Mouse (Mus musculus) adrenal gland, postnatal 14 days (tissue): ENCODE data around the gene Hspbp1. TPM values are rescaled to one million over a fixed set of nuclear protein-coding genes. Genes with fewer than 3 reads are reported as not detected.

Experiments
- DNase-seq: peaks from one replicate; pipeline ENCODE4 v3.0.0; 2021; ENCODE audit warnings: mixed read lengths
- total RNA-seq: library from RNA; stranded (reverse); gene quantifications from 2 replicates; pipeline ENCODE4 v1.2.3, GENCODE M21; 2021

Hspbp1 gene
- total RNA-seq, 1 experiment from 2014 or later, result 34.0 TPM

DNA sequence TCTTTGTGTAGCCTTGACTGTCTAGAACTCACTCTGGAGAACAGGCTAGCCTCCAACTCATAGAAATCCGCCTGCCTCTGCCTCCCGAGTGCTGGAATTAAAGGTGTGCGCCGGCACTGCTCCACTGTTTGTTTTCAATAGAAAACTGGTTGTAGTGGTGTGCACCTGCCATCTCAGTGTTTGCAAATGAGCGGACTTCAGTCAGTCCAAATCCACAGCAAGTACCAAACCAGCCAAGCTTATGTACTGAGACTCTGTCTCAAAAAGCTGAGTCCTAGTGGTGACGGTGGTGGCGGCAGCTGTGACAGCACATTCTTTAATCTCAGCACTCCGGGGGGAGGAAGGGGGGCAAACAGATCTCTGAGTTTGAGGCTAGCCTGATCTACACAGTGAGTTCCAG is 16.4 kb downstream of the Hspbp1 start:
- DNase-seq, result no peak

- DNase-seq, result peak; percentile 59
Measured at GRCm38 (mm10) chr7:4666871-4667270, 18.0 kb downstream of the Hspbp1 start.

DNA sequence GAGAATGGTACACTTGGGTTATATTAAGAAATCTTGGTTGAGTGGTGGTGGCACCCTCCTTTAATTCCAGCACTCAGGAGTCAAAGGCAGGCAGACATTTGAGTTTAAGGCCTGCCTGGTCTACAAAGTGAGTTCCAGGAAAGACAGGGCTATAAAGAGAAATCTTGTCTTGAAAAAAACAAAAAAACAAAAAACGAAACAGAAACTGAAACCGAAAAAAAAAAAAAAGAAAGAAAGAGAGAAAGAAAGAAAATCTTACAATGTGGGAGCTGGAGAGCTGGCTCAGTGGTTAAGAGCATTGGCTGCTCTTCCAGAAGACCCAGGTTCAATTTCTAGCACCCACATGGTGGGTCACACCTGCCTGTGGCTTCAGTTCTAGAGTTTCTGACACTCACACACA is 21.1 kb downstream of the Hspbp1 start:
- DNase-seq, result no peak

DNA sequence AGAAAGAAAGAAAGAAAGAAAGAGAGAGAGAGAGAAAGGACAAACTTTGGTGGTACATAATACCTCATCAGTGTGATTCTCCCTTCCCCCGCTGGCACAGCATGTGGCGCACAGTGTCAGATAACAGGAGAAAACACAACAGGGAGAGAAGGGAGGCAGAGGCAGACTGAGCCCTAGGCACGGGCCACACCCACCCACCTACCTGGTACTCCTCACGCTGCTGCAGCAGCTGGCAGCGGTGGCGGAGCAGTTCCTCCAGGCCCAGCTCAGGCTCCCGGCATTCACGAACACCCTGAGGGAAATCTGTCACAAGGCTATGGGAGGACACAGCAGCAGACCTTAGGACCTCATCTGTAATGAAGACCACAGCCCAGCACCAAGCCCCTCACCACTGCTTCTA is 21.7 kb downstream of the Hspbp1 start:
- DNase-seq, result no peak

- peak; percentile 24 for DNase-seq
Measured at GRCm38 (mm10) chr7:4659911-4660443, 24.9 kb downstream of the Hspbp1 start.

DNA sequence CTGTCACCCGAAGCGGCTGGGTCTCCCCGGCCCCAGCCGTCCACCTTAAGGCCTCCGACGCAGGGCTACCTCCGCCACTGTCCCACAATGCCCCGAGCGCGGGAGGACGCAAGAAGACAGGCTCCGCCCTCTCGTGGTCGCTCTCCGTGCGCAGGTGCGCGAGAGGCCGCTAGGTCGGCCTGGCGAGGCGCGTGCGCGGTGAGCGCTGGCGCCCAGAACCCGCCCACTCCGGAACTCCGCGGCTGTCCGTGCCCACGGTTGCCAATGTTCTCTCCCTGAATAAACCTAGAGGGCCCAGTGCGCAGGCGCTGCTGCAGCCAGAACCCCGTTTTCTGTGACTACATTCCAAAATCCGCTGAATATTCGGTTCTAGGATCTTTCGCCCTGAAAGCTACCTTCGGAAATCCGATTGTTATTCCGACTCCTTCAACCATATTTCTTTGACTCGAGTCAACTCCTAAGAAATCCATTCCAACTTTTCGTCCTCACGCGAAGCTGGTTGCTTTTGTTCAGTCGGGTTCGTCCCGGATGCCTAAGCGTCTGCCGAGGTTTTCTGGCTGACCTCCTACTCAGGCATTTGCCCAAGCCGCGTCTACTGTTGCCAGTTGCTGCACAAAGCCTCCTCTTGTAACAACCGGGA is 25.8 kb downstream of the Hspbp1 start, which contains the start of gene Ppp6r1:
TSS of gene Ppp6r1 (minus strand) at position 108 of the 640 bp plus-strand sequence.
- peak; percentile 98 for DNase-seq

DNA sequence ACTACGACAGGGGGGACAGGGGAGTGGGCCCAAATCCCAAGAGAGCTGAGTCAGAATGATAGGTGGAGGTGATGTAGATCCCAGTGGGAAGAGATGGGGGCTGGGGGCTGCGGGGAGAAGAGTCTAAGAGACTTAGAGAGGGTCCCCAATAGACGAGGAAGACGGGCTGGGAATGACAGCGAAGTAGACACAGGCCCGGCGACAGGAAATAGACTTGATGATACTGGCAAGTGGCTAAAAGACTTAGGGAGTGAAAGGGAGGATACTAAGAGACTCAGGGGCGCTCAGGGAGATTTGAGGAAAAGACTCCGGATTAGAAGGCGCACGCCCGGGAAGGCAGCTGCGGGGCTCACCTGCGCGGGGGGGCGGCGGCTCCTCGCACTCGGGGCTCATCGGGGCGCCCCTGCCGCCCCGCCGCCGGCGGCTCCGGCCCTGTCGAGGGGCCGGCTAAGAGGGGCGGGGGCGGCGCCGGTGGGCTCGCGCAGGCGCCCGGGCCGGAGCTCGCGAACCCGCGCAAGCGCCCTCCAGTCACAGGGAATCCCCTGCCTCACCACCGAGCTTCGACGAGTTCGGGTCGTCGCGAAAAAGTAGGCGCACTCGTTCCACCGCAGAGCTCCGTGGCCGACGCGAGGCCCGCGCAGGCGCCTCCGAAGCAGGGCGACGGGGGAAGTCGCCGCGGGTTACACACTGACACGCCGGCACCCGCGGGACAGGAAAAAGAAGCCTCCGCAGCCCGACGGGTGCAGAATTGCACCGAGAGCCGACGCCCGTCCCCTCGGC is 26.6 kb downstream of the Hspbp1 start:
- no peak for DNase-seq

DNA sequence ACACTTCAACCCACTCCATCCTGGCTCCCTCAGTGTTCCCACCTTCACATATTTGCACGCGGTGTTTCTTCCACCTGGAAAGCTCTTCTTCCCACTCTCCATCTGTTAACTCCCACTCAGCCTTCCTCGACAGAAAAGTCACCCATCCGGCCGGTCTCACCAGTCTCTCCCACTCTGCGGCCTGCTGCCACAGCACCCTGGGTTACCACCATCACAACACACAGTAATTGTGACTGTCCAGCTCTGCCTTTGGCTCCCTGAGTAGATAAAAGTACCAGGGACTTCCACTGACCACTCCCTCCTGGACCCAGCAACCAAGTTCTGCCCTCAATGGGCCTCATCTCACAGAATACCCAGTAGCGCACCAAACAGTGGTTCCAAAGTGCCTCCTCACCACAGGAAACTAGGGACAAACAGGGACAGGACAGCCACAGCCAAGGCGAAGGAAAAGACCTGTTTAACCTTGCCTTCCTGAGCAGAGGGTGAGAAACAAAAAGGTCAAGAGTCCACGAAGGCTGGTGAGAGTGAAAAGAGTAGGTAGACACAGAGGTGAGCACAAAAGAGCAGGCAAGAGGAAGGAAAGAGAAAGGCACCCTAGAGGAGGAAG is 27.2 kb downstream of the Hspbp1 start:
- peak; percentile 32 for DNase-seq

DNA sequence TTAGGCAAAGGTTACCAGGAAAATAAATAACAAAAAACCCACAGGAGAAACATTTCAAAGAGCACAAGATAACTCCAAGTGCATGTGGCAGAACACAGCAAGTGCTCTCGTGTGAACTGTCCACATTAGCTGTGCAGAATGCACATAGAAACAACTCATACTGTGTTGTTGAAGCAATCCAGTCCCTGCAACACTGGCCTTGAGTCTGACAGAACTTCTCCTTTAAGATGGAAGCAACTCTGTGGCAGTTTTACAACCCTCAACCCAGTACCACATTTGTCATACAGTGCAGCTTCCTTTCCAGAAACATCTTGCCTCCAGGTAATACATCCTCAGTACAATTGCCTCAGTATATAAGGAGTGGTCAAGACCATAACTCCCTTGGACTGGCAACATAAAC is 28.1 kb downstream of the Hspbp1 start:
- DNase-seq, result no peak

DNA sequence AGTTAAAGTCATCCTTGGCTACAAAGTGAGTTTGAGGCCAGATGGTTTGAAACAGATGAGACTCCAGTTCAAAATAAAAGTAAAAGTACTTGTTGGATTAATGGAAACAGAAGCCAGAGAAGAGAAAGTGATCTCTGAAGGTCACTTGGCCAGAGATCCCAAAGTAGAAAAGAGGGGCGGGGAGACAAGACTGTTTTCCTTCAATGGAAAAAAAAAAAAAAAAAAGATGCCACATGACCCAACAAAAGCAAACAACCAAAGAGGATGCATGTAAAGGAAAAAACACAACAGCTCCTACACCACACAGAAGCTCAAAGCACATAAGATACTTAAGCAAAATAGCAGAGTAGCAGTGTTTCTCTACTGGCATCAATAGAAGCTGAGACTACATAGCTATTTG is 29.0 kb downstream of the Hspbp1 start:
- DNase-seq, result no peak

GRCm38 (mm10) chr7:4655393-4655792 is 29.5 kb downstream of the Hspbp1 start:
- DNase-seq, result no peak

DNA sequence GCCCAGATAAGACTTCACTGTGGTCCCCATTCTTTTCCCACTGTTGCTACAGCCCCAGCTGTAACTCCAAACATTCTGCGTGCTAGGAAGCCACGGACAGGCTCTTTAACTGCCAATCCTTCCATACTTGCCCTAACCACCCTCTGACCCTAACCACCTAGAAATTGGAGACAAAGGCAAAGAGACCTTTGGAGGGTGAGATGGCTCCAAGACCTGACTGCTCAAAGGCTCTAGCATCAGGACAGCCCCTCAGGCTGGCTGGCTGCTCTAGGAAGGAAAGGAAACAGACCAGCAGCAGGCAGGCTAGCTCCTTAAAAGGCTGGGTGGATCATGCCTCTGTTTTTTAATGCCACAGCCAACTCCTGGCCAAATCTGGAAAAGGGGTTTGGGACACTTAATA is 30.6 kb downstream of the Hspbp1 start:
- DNase-seq, result no peak

DNA sequence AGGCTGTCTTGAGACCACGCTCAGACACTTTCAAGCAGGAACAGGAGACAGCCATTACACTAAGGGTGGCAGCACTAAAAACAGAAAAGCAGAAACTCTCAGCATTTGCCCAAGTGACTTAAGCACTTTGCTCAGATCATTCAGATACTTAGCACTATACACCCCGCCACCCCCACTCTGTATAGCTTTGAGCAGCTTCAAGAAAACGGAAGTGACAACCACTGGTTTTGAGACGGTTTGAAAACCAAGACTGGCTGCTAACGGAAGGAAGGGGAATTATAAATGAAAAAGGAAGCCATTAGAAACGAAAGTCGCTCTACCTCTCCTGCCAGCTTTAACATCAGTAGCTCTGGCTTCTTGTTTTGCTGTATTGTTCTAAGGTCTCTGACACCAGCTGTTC is 31.1 kb downstream of the Hspbp1 start:
- DNase-seq, result peak; percentile 40

DNA sequence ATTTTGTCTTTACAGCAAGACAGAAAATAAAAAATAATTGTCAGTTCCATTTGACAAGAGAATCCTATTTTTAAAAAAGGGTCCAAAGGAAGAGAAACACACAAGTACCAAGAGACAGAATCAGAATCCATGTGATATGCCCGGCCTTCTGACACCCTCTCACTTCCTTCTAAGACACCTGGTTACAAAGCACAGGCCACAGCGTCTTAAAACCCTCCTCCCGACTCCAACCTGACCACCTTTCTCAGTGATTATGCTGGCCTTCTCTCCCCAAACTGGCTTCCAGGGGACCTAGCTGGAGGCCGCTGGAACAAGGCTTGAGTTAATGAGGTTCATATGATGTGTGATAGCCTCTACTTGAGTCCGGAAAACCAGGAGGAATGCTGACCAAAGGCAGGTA is 31.5 kb downstream of the Hspbp1 start:
- DNase-seq, result no peak

DNA sequence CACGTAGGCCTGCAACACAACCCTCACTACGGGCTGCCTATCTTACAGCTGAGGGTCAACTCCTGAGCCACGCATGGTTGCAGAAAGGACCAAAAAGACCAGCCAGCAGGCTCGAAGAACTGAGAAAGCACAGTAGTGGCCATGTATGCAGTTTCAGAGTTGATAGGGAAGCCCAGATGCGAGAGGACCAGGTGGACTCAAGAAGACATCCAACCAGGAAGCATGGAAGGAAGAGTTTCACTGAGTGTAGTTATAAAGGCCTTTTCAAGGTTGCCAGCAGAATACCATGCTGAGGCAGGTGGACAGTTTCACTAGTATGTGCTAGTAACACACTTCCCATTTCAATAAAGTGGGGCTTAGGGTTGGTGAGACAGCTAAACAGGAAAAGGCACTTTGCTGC is 32.1 kb downstream of the Hspbp1 start:
- peak; percentile 1 for DNase-seq

- DNase-seq, result no peak
Measured at GRCm38 (mm10) chr7:4651581-4651980, 33.3 kb downstream of the Hspbp1 start.

- DNase-seq, result peak; percentile 4
Measured at GRCm38 (mm10) chr7:4647992-4648391, 36.9 kb downstream of the Hspbp1 start.

GRCm38 (mm10) chr7:4647291-4647690 is 37.6 kb downstream of the Hspbp1 start:
- DNase-seq, result peak; percentile 65

DNA sequence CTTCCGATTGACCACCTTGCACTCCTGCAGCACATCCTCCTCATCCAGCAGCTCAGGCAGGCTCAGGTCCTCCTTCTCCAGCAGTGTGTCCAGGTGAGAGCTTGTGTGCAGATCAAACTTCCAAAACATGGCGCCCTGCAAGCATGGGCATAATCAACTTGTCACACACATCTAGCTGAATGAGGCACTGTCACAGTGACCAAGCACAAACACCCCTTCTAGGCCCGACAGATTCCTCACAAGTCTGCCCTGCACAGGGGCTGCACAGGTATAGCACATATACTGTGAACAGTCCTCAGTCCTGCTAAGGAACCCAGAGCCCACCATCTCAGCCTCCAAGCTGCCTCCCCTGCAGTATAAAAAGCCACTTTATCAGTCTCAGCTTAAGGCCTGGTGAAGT is 38.1 kb downstream of the Hspbp1 start:
- no peak for DNase-seq

- no peak for DNase-seq
Measured at GRCm38 (mm10) chr7:4643225-4643624, 41.6 kb downstream of the Hspbp1 start.

GRCm38 (mm10) chr7:4641956-4642355 is 42.9 kb downstream of the Hspbp1 start:
- DNase-seq, result peak; percentile 39

DNA sequence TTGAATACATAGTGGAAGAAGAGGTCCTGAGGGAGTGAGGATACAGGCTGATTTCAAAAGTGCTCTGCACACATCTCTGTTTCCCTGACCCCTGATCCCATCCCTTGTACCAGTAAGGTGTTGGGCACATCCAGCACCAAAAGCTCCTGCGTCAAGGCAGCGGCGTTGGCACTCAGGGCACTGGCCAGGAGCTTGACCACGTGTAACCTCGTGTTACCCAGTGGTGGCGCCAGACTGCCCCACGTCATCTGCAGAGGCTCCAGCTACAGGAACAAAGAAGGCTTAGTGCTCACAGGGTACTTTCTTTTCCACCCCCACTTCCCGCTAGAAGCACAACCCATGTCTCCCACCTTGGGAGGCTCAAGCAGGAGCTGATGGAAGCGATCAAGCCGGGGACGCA is 43.7 kb downstream of the Hspbp1 start:
- no peak for DNase-seq

- no peak for DNase-seq
Measured at GRCm38 (mm10) chr7:4636179-4636578, 48.7 kb downstream of the Hspbp1 start.
